Mouse (Mus musculus) cerebellum, adult 18-20 months (tissue): ENCODE data around the gene Arhgef39.

Experiments used
- DNase-seq, 2 experiments: peaks; one replicate each; pipeline ENCODE4 v3.0.0; 2021

Gene Arhgef39

DNA sequence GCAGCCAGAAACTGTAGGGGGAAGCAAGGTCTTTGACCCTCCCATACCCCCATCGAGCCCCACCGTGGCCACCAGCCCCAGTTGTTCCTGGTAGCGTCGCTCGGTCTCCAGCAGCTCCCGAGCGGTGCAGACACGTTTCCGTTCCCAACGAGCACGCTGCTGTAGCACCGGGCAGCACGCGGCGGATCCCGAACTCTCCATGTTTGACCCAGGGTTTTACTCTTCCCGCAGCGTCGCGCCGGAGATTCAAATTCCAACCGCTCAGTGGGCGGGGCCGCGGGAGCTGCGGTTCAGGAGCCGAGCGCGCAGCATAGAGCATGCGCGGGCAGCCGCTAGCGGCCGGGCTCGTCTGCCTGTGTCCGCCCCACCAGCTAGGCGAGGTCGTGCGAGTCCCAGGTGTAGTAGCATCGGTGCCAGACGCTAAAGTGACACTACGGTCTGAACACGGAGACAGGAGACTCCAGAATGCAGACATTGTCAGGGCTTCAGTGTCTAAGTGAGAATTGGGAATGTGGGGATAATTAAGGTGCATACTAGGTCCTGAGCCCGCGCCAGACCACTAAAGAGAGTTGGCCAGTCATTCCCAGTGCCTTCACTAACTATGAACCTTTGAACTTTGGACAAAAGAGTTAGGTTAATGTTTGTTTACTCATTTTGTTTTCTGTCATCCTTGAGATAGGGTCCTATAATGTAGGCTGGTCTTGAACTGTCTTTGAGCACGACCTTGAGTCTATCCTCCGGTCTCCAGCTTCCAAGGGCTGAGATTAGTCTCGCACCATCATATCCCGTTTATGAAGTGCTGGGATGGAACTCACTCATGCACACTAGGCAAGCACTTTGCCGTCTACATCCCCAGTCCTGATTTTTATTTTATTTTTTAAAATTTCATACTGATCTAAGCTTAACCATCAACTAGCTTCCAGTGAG is at the start of gene Arhgef39:
TSS of gene Arhgef39 (minus strand) at position 289 of the 927 bp plus-strand sequence.
- peak; percentile 86 to 89 for DNase-seq

GRCm38 (mm10) chr4:43549055-43549454 is 49.6 kb upstream of the Arhgef39 start:
- no peak for DNase-seq

- no peak for DNase-seq
These were observed 47.7 kb upstream of the Arhgef39 start for GRCm38 (mm10) chr4:43547160-43547559.

DNA sequence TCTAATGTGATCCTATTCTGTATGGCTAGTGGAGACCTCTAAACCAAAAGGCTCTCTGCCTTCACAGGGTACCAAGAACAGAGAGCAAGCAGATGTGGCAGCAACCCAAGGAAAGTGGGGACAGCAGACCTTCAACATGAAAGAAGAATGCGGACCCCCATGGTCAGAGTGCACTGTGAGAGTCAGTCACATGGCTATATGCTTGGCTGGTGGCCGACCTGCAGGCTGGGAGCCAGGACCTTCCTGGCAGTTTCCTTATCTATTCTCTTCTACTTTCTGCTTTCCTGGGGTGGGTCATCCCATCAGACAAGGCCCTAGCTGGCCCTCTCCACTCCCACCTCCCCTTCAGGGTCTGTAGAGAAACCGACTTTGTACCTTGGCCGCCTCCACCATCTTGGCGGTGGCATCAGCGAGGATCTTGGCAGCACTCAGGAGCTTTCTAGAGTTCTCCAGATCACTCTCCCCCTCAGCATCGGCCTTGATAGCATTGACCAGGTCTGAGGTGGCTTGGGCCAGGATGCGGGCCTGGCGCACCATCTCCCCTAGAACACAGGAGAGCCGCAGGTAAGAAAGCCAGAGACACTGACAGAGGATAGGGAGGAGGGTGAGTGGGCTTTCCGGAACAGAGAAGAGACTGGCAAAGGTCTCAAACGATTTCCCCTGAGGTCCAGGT is 47.0 kb upstream of the Arhgef39 start:
- no peak for DNase-seq

- DNase-seq, result no peak
These were observed 42.5 kb upstream of the Arhgef39 start for GRCm38 (mm10) chr4:43542044-43542443.

- no peak for DNase-seq
These were observed 36.5 kb upstream of the Arhgef39 start for GRCm38 (mm10) chr4:43536031-43536430.

GRCm38 (mm10) chr4:43535628-43536027 is 36.1 kb upstream of the Arhgef39 start:
- DNase-seq, result no peak

DNA sequence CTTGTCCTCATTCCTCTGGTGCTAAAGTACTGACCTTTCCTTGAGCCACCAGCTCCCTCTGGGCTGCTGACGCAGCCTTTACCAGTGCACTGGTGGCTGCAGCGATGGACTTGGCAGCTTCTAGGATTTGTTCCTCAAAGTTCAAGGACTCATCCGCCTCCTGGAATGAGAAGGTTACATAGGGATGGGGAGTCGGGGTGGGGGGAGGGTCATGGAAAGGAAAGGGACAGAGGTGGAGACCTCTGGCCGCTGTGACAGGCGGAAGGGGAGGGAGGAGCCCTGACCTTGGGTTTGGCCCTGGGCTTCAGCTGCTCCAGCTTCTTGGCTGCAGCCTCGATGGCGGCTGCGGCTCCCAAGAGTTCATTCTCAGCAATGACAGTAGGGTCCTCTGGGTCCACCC is 33.8 kb upstream of the Arhgef39 start:
- DNase-seq, result no peak

DNA sequence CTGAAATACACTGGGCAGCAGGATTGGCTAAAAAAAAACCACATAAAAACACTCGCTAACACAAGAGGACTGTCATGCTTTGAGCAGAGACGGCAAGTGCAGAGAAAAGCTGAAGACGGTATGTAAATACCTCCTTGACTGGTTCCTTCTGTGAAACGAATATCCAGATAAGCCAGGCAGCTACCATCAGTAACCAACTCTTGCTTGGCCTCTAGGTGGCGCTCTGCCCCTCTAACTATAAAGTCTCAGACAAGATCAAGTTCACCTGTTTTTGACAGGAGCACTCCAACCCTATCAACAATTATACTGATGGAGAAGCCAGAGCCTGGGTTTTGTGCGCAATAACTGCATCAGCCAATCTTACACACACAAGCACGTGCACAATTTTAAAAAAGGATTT is 31.1 kb upstream of the Arhgef39 start:
- DNase-seq, result peak; percentile 79 to 83

- DNase-seq, result no peak
These were observed 30.6 kb upstream of the Arhgef39 start for GRCm38 (mm10) chr4:43530081-43530501.

DNA sequence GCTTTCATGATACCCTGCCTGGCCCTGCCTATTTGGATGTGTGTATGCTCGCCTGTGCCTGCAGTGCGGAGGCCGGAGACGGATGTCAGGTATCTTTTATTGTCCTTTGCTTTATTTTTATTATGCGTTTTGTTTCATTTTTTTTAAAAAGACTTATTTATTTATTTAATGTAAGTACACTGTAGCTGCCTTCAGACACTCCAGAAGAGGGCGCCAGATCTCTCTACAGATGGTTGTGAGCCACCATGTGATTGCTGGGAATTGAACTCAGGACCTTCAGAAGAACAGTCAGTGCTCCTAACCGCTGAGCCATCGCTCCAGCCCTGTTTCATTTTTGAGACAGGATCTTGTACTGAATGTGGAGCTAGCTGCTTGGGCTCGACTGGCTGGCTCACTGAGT is 29.0 kb upstream of the Arhgef39 start:
- peak in 1 of 2 experiments; percentile 19 for DNase-seq

- DNase-seq, result no peak
These were observed 28.4 kb upstream of the Arhgef39 start for GRCm38 (mm10) chr4:43527880-43528279.

DNA sequence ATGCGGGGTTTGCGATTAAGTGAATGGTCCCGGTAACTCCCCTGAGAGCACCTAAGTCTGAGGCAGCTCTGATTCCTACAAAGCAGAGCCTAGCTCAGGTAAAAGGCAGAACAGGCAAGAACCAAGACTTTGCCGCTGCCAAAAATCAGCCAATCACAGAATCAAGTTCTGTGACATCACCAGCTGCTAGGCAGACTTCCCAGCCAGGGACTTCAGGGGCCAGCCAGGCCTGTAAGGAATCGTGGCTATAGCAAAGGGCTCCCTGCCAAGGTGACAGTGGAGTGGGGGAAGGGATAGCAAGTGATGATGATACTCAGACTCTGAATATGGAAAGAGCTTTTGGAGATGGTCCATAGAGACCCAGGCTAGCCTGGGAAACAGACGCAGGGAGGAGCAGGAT is 20.5 kb upstream of the Arhgef39 start:
- peak; percentile 90 to 92 for DNase-seq

DNA sequence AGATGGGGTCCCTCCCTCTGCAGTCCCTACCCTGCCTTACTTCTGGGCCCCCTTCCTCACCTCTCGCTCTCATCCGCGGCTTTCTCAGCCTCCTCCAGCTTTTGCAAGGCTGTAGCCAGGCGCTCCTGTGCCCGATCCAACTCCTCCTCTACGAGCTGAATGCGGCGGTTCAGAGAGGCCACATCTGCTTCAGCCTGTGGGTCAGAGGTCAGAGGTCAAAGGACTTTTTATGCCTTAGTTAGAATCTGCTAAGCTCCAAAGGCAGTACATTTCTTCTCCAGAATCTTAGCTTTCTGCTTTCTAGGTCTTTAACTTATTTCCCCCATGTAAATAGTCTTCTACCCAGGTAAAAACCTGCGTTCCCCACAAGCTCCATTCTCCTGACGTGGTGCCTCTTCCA is 20.1 kb upstream of the Arhgef39 start:
- no peak for DNase-seq

DNA sequence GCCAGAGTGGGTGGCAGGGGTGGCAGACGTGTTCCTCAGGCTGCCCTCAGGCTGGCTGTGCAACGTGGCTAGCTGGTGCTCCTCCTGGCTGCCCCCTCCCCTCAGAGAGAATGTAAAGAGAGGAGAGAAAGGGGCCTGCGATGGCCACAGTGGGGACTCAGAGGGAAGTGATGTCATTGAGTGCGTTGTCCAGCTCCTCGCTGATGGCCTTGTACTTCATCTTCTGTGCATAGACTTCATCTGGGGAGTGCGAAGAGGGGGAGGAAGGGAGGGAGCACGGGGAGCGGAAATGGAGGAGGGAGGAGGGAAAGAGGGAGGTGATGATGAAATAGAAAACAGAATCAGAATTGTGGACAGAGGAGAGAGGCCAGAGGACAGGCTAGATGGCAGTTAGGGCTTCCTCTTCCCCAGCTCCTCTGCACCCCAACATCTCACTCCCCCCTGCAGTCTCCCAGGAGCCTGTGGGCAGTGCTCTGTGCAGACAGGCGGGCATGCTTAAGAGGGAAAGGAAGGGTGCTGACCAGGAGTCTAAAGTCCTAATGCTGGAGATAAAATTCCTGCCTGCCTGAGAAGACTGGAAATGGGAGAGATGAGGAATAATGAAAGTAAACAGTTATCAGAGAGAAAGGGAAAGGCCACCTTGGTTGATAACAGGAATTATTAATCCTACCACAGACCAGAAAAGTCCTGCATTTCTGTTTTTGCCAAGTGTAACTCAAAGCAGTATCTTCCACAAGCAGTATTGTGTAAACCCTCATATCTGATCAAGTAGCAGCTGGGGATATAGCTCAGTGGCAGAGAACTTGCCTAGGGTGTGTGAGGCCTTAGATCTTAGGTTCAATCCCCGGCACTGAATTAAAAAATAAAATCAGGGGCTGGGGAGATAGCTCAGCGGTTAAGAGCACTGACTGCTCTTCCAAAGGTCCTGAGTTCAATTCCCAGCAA is 16.5 kb upstream of the Arhgef39 start:
- DNase-seq, result no peak

- no peak for DNase-seq
These were observed 14.3 kb upstream of the Arhgef39 start for GRCm38 (mm10) chr4:43513791-43514190.

DNA sequence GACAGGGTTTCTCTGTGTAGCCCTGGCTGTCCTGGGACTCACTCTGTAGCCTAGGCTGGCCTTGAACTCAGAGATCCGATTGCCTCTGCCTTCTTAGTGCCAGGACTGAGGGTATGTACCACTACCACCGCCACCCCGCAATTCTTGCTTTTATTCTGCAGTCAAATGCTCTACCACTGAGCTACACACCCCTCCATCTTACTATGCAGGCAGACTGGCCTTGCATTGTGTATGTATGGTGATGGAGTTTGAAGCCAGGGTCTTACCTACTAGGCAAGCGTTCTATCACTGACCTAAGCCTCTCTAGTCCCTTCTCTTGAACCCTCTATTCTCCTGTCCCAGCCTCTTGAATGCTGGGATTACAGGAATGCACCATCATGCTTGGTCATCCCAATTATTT is 13.8 kb upstream of the Arhgef39 start:
- no peak for DNase-seq

GRCm38 (mm10) chr4:43512653-43513052 is 13.2 kb upstream of the Arhgef39 start:
- DNase-seq, result no peak

DNA sequence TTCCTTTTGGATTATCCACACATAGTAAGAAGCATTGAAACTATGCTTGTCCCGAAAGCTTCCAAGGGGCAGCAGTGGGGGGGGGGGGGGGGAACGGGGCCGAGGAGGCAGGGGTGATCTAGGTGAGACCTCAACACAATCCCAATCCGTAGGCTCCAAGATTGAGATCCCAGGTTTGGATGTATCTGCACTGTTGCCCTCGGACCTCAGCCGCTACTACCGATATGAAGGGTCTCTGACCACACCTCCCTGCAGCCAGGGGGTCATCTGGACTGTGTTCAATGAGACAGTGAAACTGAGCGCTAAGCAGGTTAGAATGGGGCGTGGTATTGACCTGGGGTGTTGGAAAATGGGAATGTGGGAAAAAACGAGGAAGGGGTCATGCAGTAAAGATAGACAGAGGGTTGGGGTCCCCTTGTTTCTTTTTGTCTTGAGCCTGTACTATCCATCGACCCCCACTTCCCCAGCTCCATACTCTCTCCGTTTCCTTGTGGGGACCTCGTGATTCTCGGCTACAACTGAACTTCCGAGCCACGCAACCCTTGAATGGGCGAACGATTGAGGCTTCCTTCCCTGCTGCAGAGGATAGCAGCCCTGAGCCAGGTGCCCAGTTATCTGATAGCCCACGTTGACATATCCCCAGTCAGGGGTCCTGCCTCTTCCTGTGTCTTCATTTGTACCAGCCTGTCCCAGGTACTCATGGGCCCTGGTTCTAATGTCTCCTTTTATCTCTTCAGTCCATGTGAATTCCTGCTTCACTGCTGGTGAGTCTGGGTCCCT is 12.4 kb upstream of the Arhgef39 start:
- DNase-seq, result no peak

DNA sequence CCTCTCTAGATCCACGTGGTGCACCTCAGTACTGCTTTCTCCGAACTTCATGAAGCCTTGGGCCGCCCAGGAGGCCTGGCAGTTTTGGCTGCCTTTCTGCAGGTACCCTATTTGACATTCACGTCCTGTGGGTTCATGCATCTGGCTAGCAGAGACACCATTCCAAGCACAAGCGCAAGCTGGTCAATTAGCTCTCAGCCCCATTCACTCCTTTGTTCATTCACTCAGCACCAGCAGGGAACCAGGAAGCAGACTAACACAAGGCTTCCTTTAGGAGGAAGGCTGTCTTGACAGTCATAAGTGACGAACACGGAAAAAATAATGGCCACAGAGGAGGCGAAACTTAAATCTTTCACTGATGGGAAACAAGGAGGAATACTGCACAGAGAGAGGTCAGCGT is 9.6 kb upstream of the Arhgef39 start:
- no peak for DNase-seq

- peak in 1 of 2 experiments; percentile 38 for DNase-seq
These were observed 9.1 kb upstream of the Arhgef39 start for GRCm38 (mm10) chr4:43508666-43508997.
